Mouse (Mus musculus): ENCODE data around the gene Nxf3. TPM values are rescaled to one million over a fixed set of nuclear protein-coding genes. Genes with fewer than 3 reads are reported as not detected.

The Nxf3 gene
- polyA plus RNA-seq (2017; shearing (Covaris generic)) = not detected

GRCm38 (mm10) chrX:136085155-136085554 is at the start of gene Nxf3:
Gene Nxf3 (minus strand): TSS chrX:136085255.

GRCm38 (mm10) chrX:136068020-136068419 is 17.0 kb downstream of the Nxf3 start, which contains the start of gene Bex2:
Gene Bex2 (minus strand): TSS chrX:136068236.

DNA sequence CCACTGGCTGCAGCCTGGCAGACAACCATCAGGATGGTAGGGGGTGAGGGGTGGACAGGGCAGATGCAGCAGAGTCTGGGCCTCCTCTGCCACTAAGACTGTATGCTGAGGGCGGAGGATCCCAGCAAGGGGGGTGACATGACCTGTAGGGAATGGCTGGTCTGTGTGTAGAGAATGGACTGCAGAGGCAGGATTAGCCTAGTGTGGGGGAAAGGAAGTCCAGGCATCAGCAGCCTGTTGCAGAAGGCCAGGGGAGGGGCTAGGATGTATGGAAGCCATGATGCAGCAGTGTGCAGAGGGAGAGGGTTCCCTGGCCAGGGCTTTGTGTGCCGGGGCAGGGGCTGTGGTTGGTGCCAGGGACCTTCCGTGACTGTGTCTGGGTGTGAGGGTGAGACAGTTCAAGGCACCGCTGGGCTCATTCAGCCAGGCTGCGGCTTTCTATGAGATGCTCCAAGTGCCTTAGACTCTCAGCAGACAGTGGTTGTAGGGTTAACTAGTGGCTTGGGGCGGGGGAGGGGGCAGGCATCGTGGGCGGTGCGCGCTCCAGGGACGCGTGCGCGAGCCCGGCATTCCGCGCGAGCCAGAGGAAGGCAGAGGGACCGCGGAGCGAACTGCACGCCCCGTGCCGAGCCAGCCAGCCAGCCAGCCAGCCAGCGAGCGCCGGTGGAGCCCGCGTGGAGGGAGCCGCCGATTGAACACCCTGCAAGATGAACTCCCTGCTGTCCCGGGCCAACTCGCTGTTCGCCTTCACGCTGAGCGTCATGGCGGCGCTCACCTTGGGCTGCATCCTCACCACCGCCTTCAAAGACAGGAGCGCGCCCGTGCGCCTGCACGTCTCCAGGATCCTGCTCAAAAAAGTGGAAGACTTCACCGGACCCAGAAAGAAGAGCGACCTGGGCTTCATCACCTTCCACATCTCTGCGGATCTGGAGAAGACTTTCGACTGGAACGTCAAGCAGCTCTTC is 52.0 kb downstream of the Nxf3 start, which contains the start of gene Arxes1:
Arxes1 (plus strand) TSS at position 569 of the 965 bp plus-strand sequence.

Other genes starting within 250 kb of the Nxf3 start
- gene Gprasp2, start 246.2 kb downstream of the Nxf3 start, polyA plus RNA-seq (2017; shearing (Covaris generic)) = 18.9 TPM
- gene Arxes2, start 91.4 kb downstream of the Nxf3 start, polyA plus RNA-seq (2017; shearing (Covaris generic)) = 9.5 TPM
- not detected for gene Arxes1, start 51.9 kb downstream of the Nxf3 start, polyA plus RNA-seq (2017; shearing (Covaris generic))
- 0.44 TPM for gene Bex2, start 17.0 kb downstream of the Nxf3 start, polyA plus RNA-seq (2017; shearing (Covaris generic))
- gene Bex4, start 53.7 kb upstream of the Nxf3 start, polyA plus RNA-seq (2017; shearing (Covaris generic)) = not detected
- 1.7 TPM for gene Tceal8, start 87.1 kb upstream of the Nxf3 start, polyA plus RNA-seq (2017; shearing (Covaris generic))
- gene Tceal5, start 118.6 kb upstream of the Nxf3 start, polyA plus RNA-seq (2017; shearing (Covaris generic)) = not detected
- gene Tceal7, start 129.5 kb upstream of the Nxf3 start, polyA plus RNA-seq (2017; shearing (Covaris generic)) = not detected
- gene Bex1, start 130.3 kb upstream of the Nxf3 start, polyA plus RNA-seq (2017; shearing (Covaris generic)) = not detected
- gene Tceal9, start 159.8 kb upstream of the Nxf3 start, polyA plus RNA-seq (2017; shearing (Covaris generic)) = 54.7 TPM
- gene Bex3, start 185.0 kb upstream of the Nxf3 start, polyA plus RNA-seq (2017; shearing (Covaris generic)) = 90.9 TPM